Mouse (Mus musculus): ENCODE results near the gene Hvcn1.

The Hvcn1 gene

DNA sequence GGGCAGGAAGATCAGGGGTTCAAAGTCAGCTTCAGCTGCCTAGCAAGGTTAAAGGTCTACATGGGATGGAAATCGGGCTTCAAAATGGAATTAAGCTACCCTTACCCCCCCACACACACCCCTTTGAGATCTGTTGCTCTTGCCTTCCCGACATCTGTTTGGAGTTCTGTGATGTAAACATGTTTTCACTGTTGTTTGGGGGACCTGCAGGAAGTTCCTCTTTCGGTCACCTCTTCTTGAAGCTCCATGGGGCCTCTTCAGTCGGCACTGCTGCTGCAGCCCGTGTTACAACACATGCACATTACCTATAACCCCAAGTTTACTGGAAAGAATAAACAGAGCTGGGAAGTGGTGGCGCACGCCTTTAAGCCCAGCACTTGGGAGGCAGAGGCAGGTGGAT, 60.5 kb downstream of the Hvcn1 start:
- no peak for DNase-seq (ENCODE audit: low read depth, low spot score)

DNA sequence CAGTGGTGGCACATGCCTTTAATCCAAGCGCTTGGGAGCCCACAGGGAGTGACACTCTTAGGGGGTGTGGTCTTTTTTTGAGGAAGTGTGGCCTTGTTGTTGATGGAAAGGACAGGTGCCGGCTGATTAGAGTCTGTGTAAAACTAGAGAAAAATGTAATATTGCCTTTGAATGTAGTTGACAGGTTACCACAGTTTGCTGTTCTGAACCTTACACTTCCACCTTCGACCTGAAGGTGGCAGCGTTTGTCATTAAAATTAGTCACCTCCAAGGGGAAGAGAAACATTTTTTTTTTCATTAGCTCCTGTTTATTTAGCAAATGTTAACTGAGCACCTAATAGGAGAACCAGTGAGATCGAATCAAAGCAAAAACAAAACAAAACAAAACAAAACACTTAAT, 61.3 kb downstream of the Hvcn1 start:
- no peak for DNase-seq (ENCODE audit: low read depth, low spot score)

DNA sequence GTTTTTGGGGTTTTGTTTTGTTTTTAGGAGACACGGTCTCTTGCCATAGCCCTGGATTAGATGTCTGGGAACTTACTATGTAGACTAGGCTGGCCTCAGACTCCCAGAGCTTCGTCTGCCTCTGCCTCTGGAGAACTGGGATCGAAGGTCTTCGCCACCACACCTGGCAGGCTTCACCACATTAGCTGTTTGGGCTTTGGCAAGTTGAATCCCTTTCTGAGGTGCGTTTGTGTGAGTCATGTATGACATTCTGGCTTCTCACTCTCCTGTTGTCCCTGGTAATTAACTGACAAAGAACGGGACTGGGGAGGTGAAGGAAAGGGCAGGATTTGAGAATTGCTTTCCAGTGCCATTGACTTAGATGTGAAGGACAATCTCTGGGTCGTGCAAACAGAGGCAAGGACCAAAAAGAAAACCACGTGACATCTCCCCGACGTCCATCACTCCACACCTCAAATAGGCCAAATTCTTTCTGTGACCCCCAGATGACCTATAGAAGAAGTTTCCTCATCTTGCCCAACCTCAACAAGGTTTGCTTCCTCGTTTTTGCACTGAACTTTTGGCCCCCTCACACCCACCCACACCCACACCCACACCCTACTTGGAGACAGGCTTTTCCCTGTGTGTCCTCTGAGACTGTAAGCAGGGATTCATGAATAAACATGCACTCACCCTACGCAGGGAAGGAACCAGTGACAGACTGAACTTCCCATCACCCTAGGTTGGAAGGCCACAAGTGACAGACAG, 62.4 kb downstream of the Hvcn1 start:
- DNase-seq (ENCODE audit: low read depth, low spot score), result no peak

DNA sequence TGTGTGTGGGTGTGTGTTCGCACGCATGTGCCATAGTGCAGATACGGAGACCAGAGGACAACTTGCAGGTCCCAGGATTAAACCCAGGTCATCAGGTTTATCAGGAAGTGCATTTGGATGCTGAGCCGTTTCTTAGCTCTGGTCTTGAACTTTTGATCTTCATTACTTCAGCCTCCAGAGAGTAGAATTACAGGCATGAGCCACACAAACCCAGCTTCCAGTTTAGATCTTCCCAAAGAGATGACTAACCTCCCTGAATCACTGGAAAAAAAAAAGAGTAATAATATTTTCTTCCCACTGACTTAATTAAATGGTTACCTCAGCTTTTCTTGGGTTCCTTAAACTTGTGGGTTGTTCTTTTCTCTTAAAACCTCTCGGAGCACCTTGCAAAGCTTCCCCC, 66.2 kb downstream of the Hvcn1 start:
- no peak for DNase-seq (ENCODE audit: low read depth, low spot score)

DNA sequence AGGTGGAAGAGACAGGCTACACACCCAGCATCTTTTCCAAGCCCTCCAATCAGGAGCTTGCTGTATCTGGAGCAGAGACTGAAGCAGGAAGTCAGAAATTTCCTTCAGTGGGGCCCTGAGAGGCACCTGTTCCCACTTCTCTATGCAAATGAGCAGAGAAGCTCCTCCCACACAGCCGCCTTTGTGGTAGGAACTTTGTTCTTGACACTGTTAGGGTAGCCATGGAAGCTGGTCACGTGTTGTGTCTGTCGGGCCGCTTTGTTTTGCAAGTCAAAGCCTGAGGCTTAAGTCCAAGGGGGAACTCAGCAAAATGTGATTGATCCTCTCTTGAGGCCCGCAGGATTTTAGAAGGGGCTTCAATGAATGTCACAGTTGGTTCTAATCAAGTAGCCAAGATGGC, 68.2 kb downstream of the Hvcn1 start:
- no peak for DNase-seq (ENCODE audit: low read depth, low spot score)

DNA sequence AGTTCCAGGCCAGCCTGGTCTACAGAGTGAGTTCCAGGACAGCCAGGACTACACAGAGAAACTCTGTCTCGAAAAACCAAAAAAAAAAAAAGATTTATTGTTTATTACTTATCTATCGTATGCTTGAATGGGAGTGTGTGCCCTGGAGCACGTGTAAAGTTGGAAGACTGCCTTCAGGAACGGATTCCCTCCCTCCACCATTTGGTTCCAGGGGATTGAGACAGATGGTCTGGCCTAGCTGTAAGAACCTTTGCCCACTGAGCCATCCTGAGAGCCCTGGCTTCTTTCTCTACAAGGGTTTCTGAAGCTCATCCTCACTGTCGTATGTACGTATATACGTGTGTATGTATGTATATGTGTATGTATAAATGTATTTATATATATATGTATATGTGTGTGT, 72.3 kb downstream of the Hvcn1 start:
- no peak for DNase-seq (ENCODE audit: low read depth, low spot score)

DNA sequence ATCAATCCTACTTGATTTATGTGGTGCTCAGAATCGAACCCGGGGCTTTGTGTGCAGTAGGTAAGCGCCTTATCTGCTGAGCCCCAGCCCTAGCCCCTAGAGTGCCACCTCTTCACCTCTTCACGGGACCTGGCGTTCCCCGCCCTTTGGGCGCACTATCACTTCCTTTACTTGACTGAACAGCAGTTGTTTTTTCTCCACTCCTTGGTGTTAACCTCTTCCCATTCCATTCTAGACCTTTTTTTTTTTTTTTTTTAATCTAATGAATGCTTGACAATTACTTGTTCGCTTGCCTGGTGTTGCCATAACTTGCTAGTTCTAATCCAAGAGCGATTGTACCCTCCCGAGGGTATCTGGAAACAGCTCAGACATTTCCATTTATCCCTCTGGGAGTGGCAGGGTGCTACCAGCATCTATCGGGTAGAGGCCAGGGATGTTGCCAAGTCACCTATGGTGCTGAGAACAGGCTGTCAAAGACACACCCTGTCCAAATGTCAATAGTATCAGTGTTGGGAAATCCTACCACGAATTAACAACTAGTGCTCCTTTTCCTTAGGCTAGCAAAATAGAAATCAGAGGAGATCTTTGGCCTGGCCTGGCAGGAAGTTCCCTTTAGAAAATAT, 73.3 kb downstream of the Hvcn1 start:
- DNase-seq (ENCODE audit: low read depth, low spot score), result no peak

DNA sequence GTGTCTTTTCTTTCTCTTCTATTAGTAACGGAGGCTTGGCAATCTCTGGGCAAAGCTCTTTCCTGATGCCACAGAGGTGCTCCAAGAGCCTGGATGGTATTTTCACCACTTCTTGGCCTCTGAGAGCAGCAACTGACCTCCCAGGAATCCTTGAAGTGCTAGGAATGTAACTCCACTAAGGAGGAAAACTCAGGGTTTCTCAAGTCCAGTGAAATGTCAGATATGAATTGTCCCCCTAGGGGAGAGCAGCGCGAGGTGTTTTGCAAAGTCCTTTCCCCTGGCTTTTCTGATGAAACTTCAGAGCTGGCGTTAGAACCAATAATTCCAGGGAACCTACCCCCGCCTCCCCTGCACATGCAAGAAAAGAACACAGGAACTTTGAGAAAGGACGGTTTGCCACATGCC, 73.8 kb downstream of the Hvcn1 start:
- no peak for DNase-seq (ENCODE audit: low read depth, low spot score)

DNA sequence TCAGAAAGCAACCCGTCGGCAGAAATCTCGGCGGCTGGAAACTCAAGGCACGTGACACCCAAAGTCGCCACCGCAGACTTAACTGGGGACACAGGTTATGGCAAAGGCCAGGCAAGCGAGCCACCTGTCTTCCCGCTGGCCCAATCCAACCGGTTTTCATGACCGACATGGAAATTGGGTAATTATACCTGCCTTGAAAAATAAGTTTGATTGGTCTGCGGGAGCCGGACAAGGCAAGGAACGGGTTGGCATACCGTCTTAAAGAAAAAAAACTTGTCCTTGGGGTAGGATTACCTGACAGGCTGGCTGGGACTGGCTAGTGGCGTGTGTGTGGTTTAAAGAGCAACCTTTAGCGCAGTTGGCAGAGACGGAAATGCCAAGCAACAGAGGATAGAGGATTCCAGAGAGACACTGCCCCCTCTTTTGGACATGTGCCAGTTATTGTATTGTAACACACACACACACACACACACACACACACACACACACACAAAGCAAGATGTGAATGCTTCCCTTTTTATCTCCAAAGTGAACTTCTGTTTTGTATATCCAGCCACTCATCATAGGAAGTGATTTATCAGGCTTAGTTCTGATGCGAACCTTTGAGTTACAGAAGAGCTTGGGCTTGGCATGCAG, 74.3 kb downstream of the Hvcn1 start:
- DNase-seq (ENCODE audit: low read depth, low spot score), result no peak

DNA sequence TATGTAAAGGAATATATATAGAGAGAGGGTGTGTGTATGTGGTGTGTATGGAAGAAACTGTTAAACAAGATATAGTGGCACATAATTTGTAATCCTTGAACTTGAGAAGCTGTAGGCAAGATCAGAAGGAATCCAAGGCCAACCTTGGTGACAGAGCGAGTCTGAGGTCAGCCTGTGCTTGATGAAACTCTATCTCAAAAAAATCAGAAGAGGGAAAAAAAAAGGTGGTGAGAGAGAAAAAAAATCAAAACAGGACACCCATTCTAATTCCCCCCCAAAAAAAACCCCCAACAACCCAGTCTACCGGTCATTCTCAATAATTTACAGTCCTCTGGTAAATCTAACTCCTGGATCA, 77.2 kb downstream of the Hvcn1 start:
- no peak for DNase-seq (ENCODE audit: low read depth, low spot score)

DNA sequence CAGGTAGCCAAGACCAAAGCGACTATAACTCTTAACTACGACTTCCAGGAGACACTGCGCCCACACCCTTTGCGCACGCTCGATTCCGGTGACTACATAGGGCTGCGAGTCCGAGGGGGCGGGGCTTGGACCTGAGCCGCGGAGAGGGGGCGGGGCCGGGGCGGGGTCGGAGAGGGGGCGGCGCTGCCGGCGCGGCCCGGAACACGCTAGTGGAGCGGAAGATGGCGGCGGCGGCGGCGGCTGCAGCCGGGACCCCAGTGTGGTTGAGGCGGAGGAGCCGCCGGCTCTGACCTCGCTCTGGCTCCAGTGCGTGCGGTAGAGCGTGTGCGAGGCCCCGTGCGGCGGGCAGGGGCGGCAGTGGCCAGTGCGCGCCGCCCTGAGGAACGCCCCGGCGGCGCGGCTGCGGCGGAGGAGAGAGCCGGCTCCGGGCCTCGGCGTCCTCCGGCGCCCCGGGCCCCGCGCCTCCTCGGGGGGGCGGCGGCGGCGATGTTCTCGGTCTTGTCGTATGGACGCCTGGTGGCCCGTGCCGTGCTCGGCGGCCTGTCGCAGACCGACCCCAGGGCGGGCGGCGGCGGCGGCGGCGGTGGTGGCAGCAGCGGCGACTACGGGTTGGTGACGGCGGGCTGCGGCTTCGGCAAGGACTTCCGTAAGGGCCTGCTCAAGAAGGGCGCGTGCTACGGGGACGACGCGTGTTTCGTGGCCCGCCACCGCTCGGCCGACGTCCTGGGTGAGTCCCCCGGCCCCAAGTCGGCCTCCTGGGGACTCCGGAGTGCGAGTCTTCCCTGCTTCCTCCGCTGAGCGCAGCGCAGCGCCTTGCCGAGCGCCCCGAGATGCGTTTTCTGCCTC, 77.8 kb downstream of the Hvcn1 start, which contains the start of gene Pptc7:
TSS of gene Pptc7 (plus strand) at position 183 of the 846 bp plus-strand sequence.
- peak; percentile 86 for DNase-seq (ENCODE audit: low read depth, low spot score)

DNA sequence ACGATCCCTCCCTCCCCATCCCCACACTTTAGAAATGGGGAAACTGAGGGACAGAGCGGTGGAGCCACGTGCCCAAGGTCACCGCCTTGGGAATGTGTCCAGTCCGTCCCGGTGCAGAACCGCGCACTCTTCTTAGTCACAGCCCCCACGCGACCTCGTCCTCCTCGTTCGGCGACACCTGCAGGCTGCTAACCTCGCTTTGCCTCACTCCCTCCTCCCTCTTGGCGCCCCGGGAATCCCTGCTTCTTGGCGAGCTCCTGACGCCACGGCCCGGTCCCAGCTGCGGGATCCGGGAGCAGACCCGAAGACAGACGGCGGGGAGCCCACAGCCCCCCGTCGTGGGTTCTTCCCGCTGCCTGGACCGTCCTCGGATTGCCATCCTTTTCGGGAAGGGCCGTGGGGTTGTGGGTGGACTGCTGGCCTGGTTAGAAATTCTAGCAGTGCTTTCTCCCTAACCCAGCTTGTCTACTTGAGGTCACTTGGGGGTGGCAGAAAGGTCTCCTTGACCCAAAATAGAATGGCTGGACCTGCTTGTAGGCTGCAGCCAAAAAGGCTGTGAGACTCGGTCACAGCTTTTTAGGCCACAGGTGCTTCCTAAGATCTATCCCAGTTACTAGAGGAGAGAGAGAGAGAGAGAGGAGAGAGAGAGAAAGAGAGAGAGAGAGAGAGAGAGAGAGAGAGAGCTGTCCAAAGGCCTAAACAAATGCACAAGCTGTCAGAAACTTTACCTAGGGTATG, 78.6 kb downstream of the Hvcn1 start:
- DNase-seq (ENCODE audit: low read depth, low spot score), result no peak

DNA sequence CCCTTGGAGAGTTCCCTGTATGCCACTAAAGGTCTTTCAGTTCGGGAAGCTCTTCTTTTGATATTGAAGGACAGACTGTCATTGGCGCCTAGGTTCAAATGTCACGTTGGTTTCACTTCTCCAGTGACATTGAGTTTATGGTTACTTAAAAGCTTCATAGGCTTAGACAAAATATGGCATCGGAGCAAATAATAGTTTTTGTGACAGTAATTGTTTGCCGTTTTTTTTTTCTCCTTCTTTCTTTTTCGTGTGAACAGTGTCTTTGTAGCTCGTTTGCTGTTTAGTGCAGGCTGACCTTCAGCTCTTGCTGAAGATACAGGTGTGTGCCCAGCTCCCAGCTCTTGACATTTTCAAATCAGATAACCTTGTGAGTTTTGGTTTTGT, 79.2 kb downstream of the Hvcn1 start:
- DNase-seq (ENCODE audit: low read depth, low spot score), result no peak

DNA sequence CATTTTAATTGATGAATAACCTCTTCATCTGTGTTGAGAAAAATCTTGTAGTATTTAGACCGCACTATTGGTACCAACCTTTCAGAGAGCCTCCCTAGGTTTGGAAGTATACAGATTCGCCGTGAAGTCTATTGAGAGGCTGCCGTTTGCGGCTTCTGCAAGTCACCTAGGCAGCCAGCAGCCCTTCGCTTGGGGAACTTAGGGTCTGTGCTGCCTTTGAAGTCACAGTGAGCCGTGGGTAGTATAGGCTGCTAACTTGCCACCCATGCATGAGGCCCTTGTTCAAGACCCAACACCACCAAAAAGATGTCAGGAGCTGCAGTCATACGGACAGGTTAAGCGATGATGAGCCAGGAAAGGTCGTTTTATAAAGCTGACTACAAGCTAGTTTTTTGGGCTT, 79.6 kb downstream of the Hvcn1 start:
- no peak for DNase-seq (ENCODE audit: low read depth, low spot score)

DNA sequence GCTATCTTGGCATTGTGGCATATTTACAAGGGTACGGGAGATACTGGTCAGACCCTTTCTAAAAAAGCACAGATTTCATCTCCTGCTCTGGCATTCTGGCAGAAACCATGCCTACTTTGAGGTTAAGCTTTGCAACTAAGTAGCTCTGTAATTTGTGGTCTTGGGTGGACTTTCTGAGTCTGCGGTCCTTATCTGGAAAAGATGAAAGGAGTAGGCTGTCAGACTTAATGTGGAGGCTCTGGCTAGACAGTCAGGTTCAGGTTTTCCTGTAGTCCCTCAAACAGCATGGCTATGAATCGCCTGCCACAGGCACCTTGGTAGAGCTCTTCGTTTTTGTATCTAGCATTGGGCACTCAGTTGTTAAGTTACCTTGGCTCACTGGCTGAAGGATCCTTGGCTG, 80.4 kb downstream of the Hvcn1 start:
- DNase-seq (ENCODE audit: low read depth, low spot score), result no peak

DNA sequence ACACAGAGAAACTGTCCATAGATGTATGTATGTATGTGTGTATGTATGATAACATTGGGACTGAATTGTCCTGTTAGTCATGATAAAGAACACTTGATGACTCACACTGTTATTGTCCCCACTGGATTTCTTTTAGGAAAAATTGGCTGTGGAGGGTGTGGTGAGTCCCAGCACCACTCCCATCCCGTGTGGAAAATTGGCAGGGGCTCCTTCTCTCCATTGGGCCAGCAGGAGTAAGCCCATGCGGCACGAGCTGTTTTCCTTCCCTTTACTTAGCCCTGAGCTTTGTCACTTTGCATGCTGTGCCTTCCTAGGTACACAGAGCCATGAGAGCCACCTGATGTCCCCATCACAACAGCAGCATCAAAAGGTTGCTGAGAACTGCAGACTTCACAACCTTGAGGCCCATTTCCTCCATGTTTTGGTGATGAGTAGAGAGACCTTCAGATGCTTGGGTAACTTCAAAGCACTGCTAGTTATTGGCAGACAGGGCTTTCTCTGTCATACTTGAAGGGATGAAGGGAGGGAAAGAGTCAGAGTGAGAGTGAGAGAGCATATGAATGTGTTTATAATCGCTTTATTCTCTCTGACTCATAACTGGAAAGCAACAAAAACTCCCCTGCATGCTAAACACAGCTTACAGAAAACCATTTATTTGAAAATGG, 81.7 kb downstream of the Hvcn1 start:
- no peak for DNase-seq (ENCODE audit: low read depth, low spot score)

DNA sequence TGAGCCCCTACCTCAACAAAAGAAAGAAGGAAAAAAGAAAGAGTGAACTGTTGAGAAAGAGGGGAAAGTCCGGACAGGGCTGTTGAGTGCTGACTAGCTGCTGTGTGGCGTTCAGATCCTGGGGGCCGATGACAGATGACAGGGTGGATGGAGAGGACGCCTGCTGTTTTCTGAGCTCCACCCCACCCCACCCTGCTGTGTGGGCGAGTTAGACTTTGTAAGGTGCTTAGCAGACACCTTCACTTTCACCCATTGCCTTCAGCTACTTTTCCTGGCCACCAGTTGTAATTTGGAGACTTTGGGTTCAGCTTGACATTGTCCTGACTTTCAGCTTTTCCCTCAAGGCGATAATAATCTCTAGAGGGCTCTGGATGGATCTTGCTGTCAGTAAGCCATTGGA, 84.5 kb downstream of the Hvcn1 start:
- DNase-seq (ENCODE audit: low read depth, low spot score), result no peak

Data from embryo, embryonic 11.5 days (tissue).